Mouse (Mus musculus): ENCODE data around the gene Prtn3.

The Prtn3 gene

DNA sequence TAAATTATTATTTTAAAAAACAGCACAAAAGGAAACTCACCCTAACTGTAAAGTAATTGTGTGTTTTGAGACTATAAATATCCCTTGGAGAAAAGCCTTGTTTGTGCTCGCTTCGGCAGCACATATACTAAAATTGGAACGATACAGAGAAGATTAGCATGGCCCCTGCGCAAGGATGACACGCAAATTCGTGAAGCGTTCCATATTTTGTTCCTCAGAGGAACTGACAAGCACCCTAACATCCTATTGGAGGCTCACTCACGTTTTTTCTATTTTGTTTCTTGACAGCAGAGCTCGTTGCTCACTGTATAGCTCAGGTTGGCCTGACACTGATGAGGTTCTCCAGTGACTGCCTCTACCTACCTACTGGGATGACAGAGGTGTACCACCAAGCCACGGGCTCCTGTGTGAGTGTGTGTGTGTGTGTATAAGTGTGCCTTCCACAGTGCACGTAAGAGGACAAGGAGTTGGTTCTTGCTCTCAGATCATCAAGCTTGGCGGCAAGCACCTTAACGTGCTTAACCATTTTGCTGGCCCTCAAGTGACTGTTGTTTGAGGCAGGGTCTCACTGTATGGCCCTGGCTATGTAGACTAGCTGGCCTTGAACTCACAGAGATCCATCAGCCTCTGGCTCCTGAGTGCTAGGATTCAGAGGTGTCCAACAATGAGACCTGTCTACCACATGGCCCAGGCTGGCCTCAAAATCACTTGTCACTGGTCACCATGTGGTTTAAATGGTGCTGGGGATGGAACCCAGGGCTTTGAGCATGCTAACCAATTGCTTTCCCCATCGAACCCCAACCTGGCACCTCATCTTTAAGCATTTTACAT lies 35.0 kb downstream of the Prtn3 start:
- DNase-seq (ENCODE audit: low spot score in 2 of 2): peak in 1 of 2 experiments; percentile 59

DNA sequence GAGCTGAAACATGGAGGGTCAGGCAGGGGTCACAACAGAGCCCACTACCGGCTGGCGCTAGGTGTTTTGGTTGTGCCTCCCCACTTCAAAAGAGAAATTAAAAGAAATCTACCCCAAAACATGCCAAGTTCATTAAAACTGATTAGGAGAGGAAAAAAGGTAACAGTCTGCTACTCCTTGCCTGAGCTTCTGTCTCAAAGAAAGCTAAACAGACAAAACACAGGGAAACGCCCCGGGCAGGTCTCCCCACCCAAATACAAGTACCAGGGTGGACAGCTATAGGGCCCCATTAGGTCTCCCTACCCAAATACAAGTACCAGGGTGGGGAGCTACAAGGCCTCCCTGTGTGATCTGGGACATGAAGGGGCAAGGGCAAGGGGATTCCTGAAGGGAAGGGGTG lies 36.3 kb downstream of the Prtn3 start, which contains the start of gene Gm26602:
Gene Gm26602 (plus strand): TSS at position 301 of the 400 bp plus-strand sequence.
- DNase-seq (ENCODE audit: low spot score in 2 of 2): no peak

DNA sequence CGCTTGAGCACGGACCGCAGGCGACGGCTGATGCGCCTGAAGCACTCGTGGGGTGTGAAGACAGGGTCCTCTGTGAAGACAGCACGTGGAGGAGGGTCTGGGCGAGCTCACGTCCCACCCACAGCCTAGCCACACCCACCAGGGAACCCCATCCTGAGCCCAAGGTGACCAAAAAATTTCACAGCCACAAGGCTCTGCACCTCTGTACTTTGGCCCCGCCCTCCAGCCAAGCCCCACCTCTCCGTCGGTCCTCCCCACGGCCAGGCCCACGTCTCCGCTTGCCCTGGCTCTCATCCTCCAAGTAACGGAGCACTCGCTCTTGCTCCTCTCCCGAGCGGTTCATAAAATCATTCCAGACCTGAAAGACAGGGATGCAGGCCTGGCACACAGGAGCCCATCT lies 38.1 kb downstream of the Prtn3 start:
- no peak for DNase-seq (ENCODE audit: low spot score in 2 of 2)

DNA sequence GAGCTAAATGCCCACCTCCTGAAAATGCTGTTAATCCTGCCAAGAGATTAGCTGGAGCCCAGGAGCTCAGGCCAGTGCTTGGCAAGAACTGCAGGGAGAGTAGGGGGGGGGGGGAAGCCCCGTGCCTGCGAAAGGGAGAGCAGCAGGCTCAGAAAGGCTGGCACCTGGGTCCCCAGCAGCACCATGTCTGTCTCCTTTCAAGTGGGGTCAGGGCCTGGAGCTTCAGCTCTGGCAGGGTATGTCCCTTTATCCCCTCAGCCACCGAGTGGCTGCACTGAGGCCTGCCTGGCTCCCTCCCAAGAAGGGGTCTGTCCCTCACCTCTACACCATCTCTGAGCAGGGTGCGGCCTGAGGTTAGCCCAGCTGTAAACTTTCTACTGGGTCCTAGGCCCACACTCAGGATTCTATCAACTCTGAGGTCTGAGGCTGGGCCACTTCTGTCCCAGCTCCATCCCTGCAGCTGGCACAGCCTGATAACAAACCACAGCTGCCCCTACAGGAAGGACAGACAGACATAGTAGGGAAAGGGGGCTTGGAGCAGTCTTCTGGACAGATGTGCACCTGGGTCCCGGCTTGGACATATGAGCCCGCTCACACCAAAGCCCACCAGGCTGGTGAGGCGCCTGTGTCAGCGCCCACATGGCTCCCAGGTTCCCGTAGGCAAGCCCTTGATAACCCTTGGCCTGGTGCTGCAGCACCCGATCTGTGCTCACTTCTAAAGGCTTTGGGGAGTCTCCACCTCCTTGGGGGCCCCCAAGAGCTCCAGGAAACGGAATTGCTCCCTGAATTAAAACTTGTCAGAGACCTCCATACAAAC lies 40.1 kb downstream of the Prtn3 start:
- DNase-seq (ENCODE audit: low spot score in 2 of 2): no peak

DNA sequence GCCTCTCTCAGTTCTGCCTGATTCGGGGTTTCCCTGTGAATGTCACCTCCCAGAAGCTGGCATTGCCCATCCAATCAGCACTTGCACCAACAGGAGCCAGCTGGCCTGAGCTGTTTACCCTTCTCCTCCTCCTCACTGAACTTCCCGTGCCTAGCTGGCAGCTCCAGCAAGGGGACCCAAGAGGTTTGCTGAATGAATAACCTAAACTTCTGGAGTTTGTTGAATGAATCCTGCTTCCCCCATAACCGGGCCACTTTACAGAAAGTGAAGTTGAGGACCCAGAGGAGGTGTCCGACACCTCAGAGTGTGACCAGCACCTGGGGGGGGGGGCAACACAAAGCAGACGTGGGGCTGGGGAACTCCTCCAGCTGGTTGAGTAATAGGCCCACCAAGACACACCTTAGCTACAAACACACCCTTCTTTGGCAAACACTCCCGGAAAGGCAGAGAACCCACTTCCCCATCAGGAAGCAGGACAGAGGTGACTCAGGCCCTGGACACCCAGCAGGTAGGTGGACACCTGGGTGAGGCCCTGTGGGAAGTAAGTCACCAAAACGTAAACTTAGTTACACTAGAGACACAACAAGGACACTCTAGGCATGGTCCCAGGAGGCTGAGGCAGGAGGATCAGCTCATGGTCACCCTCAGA lies 40.8 kb downstream of the Prtn3 start:
- DNase-seq (ENCODE audit: low spot score in 2 of 2): no peak

DNA sequence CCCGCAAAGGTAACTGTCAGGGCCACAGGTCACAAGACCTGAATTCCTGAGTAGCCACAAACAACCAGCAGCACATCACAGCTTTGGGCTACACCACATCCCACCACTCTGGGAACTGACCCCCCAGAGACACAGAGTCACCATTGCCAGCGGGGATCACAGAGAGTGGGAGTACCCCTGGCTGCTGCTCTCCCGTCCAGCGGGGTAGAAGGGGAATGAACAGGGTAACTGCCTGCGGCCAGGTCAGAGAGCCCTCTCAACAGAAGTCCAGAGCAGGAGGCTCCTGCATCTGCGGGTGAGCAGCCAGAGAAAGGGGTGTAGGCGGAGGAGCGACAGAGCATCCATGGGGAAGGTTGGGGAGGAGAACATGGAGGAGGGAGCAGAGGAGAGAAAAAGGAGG lies 41.8 kb downstream of the Prtn3 start:
- DNase-seq (ENCODE audit: low spot score in 2 of 2): no peak

DNA sequence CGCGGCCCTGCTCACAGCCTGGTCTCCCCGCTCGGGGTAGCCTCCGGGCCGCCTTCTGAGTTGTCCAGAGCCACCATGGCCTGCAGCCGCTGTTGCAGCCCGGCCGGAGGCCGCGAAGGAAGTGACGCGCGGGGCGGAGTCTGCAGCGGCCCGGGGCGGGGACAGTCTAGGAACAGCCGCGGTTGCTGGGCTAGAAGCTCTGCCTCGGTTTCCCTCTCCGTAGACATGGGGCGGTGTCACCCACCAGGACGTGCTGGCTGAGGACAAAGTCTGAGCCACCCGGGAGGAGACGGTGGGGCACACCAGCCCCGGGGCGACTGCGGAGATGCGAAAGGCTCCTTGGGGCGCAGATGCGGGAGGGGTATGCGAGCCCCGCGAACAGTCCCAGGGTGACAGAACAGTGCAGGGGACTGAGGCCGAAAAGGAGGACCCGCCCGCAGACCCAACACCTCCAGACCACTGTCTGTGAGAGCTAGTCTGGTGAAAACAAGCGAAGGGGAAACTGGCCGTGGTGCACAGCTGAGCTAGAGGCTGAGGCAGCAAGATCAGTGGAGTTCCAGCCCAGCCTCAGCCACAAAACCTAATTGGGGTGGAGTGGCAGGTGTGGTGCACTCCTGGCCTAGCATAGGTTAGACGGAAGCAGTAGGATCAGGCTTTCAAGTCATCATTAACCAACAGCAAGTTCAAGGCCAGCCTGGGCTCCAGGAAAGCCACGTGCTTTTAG lies 42.7 kb downstream of the Prtn3 start, which contains the start of gene Kiss1r:
Gene Kiss1r (plus strand): TSS at position 164 of the 724 bp plus-strand sequence.
- DNase-seq (ENCODE audit: low spot score in 2 of 2): peak; percentile 82 to 89

DNA sequence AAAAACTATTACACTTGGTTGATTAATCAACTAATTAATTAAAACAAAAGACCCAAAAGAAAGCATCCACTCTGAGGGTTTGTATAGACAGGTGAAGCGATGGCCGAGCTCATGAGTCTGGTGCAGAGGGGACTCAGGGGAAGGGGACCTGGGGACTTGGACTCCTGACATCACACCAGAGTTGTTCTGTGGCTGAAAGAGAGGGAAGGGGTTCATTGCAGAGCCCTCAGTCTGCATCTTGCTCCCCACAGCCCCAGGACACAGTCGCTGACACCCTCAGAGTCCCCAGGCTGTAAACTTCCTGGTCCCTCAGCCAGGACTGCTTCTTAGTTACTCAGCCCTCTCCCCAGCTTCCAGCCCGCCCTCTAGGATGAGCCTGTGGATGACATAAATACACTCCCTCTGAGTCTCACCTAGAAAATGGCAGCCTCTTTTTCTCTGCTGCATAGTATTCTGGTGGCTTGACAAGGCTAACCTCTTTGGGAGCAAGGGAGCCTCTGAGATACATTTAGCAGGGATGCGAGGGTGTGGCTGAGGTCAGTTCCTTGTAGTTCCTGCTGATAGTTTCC lies 43.3 kb downstream of the Prtn3 start:
- no peak for DNase-seq (ENCODE audit: low spot score in 2 of 2)

DNA sequence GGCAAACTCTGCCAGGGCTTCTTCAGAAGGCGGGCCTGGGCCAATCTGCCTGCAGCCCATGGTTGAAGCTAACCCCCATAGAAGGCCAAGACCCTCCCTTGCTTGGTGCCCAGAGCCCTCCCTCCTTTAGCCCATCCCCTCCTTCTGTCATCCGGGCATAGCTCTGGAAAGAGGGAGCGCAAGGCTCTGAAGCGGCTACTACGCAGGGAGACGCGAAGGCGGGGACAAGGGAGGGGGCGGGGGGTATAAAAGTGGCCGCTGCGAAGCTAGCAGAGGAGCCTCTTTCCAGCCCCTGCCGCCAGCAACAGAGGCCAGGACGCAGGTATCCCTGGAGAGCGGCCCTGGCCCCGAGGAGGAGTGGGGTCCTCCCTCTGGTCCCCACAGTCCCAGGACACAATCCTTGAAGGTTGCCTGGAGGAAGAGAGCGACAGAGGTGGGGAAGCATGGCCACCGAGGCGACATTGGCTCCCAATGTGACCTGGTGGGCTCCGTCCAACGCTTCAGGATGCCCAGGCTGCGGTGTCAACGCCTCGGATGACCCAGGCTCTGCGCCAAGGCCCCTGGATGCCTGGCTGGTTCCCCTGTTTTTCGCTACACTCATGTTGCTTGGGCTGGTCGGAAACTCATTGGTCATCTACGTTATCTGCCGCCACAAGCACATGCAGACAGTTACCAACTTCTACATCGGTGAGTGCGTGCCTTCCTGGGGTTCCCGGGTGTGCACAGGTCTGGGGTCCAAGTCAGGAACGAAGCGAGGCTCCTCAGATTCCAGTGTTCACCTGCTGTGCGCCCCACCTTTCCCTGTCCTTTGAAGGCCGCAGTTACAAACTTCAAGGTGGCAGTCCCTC lies 44.2 kb downstream of the Prtn3 start:
- no peak for DNase-seq (ENCODE audit: low spot score in 2 of 2)

DNA sequence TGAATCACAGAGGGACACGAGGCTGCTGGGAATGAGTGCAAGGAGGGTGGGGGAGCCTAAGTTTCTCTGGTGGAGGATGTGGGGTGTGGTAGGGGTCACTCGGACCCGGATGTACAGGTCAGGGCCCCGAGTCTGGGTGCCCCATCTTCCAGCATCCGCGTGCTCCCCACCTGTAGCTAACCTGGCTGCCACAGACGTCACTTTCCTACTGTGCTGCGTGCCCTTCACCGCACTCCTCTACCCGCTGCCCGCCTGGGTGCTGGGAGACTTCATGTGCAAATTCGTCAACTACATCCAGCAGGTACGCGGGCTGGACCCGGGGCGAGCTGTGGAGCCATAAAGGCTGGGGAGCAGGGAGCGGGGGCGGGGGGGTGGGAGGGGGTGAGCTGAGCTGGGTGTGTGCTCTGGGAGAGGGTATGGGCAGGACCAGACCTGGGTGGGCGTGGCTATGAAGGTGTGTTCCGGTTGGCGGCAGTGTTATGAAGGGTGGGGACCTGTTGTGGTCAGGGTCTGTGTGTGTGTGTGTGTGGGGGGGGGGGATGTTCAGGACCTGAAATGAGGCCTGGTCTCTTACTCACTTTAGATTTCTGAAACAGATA lies 45.1 kb downstream of the Prtn3 start:
- no peak for DNase-seq (ENCODE audit: low spot score in 2 of 2)

DNA sequence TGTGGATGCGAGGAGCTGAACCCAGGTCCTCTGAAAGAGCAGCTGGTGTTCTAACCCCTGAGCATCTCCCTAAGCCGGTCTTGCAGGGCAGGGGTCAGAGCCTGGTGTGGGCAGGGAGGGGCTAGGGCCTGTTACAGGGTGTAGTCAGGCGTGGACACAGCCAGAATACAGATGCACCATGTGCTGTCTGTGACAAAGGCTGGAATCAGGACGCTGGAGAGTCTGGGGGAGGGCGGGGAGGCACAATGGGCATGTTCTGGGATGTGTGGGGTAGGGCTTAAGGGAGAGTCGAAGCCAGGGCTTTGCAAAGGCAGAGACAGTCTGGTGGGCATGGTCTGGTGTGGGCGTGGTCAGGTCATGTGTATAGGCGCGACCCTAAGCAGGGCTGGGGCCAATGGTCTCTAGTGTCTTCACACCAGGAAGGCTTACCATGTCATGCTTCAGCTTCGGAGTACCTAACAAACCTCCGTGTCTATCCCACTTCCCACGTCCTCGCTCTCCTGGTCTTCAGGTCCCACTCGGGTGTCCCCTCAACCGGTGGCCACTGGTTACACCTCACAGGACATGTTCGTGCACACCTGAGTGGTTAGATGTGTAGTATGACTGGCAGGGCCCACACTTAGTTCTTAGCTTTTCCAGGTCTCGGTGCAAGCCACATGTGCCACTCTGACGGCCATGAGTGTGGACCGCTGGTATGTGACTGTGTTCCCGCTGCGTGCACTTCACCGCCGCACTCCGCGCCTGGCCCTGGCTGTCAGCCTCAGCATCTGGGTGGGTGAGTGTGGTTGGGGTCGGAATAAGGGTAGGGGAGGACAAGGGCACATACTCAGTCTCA lies 46.0 kb downstream of the Prtn3 start:
- DNase-seq (ENCODE audit: low spot score in 2 of 2): no peak

DNA sequence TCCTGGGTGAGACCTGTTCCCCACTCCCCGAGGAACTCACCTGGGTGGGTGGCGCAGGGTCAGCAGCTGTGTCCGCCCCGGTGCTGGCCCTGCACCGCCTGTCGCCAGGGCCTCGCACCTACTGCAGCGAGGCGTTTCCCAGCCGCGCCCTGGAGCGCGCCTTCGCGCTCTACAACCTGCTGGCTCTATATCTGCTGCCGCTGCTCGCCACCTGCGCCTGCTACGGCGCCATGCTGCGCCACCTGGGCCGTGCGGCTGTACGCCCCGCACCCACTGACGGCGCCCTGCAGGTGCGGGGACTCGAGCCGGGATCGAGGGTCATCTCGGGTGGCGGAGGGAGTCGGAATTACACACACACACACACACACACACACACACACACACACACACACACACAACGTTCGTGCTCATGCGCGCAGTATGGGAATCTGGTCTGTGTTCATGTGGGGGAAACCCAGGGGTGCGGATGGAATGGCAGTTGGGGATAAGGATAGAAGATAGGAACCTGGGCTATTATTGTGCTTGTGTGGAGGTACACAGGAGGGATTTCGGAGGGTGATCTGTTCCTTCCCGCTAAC lies 46.8 kb downstream of the Prtn3 start, which contains the start of gene R3hdm4:
Gene R3hdm4 (minus strand): TSS at position 251 of the 578 bp plus-strand sequence.
- DNase-seq (ENCODE audit: low spot score in 2 of 2): no peak

DNA sequence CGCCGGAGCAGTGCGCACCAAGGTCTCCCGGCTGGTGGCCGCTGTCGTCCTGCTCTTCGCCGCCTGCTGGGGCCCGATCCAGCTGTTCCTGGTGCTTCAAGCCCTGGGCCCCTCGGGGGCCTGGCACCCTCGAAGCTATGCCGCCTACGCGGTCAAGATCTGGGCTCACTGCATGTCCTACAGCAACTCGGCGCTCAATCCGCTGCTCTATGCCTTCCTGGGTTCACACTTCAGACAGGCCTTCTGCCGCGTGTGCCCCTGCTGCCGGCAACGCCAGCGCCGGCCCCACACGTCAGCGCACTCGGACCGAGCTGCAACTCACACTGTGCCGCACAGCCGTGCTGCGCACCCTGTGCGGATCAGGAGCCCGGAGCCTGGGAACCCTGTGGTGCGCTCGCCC lies 47.3 kb downstream of the Prtn3 start:
- no peak for DNase-seq (ENCODE audit: low spot score in 2 of 2)

DNA sequence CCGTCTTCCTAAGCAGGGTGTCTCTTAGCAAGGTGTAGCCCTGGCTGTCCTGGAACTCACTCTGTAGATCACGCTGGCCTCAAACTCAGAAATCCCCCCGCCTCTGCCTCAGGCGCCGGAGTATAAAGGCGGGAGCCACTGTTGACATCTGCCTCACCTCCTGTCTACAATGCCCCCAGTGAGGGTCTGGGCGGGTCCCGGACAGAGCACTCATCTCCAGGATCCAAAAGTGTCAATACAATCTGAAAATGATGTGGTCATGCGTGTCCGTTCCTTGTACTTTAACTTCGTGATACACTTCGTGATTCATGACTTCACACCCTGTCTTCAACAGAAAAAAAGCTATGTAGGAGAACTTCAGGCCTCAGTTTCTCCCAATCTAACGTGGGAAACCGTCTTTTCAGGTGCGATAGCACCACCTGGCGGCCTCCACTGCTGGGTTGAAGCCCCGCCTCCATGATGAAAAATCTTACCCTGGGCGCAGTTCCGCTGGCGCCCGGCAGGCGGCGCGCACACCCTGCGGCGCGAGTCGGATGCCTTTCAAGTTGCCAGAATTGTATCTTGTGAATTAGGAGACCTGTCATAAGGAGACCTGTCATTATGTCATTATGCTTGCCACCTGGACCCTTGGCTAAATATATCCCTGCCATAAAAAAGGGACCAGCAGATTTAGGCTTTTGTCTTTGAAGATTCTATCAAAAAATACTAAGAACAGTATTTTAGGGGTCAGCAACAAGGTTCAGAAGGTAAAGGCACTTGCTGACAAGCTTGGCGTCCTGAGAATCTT lies 50.9 kb downstream of the Prtn3 start:
- DNase-seq (ENCODE audit: low spot score in 2 of 2): peak; percentile 98 to 99

DNA sequence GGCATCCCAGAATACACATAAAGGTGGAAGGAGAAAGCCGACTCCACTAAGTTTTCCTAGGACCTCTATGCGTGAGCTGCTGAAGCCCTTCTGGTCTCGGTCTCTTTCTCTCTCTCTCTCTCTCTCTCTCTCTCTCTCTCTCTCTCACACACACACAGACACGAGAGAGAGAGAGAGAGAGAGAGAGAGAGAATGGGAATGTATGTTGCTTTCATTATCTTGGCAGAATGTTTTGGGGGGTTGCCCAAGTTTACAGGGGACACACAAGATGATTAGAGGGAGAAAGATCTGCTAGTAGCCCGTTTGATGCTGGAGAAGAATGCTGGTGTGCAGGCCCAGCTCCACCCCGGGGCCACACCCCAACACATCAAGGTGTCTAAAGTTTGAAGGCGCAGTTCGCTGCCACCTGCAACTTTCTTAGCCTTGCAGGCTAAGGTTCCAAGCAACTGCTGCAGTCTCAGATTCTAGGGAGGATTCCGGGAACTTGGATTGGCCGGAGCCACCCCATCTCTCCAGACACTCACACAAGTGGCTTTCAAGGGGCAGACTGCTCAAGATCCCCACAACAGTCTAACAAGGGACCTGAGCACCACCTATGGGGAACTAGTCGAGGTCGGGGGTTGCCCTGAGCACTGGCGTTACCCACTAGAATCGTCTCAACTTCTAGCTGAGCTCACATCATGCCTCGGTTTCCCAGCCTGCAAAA lies 51.7 kb downstream of the Prtn3 start:
- no peak for DNase-seq (ENCODE audit: low spot score in 2 of 2)

DNA sequence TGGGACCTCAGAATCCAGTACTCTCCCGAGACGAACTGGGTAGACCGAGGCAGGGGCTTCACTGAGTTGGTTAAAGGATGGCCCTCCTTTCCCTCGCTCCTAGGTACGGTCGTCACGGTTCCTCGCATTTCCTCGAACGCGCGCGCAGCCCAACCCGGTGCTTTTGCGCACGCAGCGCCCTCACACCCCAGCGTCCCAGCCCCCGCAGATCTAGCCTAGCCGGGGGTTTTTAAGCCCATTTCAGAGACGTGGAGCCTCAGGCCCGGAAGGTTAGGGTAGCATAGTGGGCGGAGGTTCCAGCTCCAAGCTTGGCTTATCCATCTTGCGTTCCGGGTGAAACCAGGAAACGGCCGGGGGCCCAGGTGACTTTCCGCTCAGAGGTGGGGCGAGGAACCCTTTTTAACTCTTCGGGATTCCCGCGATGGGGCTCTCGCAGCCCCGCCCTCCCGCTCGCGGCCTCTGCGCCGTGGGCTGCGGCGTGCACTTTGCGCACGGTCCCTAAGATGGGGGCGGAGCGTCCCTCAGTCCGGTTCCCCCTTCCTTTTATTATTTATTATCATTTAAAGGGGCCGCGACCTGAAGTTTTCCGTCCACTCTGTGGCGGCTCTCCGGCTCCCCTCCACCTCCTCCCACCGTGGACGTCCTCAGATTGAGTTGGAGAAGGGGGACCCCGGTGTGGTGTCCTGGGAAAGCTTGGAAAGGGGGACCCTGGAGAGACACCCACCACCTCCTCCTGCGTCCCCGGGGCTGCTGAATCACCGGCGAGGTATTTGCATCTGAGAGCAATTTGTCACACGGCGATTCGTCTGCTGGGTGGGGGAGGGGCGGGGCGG lies 52.4 kb downstream of the Prtn3 start, which contains the start of gene Arid3a:
Gene Arid3a (plus strand): TSS at position 553 of the 833 bp plus-strand sequence.
- DNase-seq (ENCODE audit: low spot score in 2 of 2): peak; percentile 85 to 89

Measured in right cerebral cortex, adult 2 months (tissue).